Mouse (Mus musculus): ENCODE data around the gene Elfn1. TPM values are rescaled to one million over a fixed set of nuclear protein-coding genes. Genes with fewer than 3 reads are reported as not detected.

Elfn1 gene
- polyA plus RNA-seq, 1 experiment from 2014 or later: 1.5 TPM

DNA sequence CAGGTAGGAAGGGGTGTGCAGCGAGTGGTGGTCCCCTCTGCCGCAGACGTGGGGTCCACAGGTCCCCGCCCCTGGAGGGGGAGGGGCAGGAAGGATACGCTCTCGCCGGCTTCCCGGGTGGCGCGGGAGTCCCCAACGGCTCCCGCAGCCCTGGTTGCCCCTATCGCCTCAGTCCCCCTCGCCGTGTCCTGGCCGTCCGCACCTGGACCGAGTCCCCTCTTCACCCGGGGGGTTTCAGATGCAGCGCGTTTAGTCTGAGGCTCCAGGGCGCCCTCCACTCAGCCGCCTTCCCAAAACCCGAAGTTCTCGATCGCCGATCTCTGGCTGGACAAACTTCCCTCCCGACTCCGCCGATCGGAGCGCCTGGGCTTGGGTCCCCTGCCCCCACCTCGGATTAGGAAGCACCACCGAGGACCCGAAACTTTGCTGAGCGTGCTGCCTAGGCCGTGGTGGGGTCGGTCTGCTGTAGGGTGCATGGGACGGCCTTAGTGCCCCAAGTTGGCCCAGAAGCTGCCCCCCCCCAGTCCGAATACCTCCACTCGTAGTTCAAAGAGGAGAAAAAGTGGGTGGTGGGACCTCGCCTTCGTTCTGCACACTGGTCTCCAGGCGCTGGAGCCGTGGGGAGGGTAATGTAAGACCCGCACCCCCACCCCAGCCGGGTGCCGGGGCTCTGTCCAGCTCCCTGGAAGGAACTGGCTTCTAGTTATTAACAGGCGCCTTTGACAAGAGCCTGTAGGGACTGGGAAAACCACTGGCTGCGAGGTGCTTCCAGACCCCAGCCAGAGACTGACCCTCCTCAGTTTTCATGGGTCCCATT, 1.3 kb downstream of the Elfn1 start:
- Histone ChIP-seq H3K4me1 (replicated peaks; ENCODE audit: control insufficient read depth, insufficient read depth, low read length) (peaks cover 27% of the 10 kb centered on the region), H3K9me3 (ENCODE audit: control insufficient read depth, low read length) (no peaks in the 10 kb centered on the region), H3K27me3 (ENCODE audit: control insufficient read depth, insufficient read depth, low read length) (peaks cover 60% of the 10 kb centered on the region), H3K36me3 (ENCODE audit: control insufficient read depth, insufficient read depth, low read length) (no peaks in the 10 kb centered on the region), H3K4me2 (replicated peaks; ENCODE audit: low read depth, low read length) (peak overlapping the region; percentile 91), H3K4me3 (ENCODE audit: low read depth, low read length) (peak overlapping the region; percentile 55), H3K27ac (ENCODE audit: low read depth, low read length) (no peak overlapping the region), H3K9ac (ENCODE audit: low read depth, low read length) (peak overlapping the region; percentile 75)
- WGBS: 1% methylated on average over 50 of the region's 50 CpGs
- DNase-seq (ENCODE audit: low spot score): peak; percentile 40
- 0 out of 2 replicates have a peak, but pooled peaks have one; percentile 2 for ATAC-seq (ENCODE audit: low FRiP score)

DNA sequence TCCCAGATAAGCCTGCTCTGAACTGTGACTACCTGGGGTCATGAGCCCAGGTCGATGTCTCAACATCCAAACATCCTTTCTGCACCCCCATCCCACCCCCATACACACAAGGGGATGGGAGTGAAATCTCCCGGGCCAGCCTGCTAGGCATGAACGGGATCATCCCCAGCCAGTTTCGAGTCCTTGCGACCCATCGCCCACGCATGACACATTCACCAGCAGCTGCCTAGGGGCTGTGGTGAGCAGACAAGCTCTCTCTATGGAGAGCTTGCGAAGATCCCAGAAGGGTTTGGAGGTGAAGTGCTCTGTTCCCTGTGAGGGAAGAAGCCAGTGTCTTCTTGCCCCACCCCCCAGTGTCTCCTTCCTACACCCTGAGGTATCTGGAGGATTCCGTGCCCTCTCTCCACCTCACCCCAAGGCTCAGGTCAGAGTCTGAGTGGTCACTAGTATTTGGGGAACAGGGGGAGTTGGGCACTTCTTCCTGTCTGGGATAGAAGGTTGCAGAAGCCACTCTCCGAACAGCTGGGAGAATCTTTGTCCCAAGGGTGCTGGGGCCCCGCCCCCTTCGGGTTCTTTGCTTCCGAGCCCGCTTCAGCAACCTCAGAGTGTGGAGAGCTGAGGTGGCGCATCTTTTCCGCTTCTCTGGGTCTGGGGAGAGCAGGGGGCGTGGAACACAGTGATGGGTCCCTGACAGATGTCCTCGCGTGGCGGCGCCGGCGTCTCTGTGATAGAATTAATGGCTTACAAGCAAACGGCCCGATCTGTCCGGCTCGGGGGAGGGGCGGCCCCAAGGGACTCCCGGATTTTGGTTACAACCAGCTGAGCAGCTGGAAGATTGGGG, 2.2 kb downstream of the Elfn1 start:
- H3K9ac ChIP-seq (ENCODE audit: low read depth, low read length): no peak overlapping the region; the same call in 1 of the 2 replicates
- peaks cover 27% of the 10 kb centered on the region for H3K4me1 ChIP-seq (replicated peaks; ENCODE audit: control insufficient read depth, insufficient read depth, low read length)
- DNase-seq (ENCODE audit: low spot score): peak; percentile 69
- 2% methylated on average over 29 of the region's 29 CpGs for WGBS
- no peak overlapping the region for H3K27ac ChIP-seq (ENCODE audit: low read depth, low read length)
- no peak for ATAC-seq (ENCODE audit: low FRiP score)
- H3K36me3 ChIP-seq (ENCODE audit: control insufficient read depth, insufficient read depth, low read length): no peaks in the 10 kb centered on the region
- peaks cover 65% of the 10 kb centered on the region for H3K27me3 ChIP-seq (ENCODE audit: control insufficient read depth, insufficient read depth, low read length)
- H3K4me2 ChIP-seq (replicated peaks; ENCODE audit: low read depth, low read length): peak overlapping the region; percentile 91
- peak overlapping the region; percentile 16 for H3K4me3 ChIP-seq (ENCODE audit: low read depth, low read length)
- no peaks in the 10 kb centered on the region for H3K9me3 ChIP-seq (ENCODE audit: control insufficient read depth, low read length)

DNA sequence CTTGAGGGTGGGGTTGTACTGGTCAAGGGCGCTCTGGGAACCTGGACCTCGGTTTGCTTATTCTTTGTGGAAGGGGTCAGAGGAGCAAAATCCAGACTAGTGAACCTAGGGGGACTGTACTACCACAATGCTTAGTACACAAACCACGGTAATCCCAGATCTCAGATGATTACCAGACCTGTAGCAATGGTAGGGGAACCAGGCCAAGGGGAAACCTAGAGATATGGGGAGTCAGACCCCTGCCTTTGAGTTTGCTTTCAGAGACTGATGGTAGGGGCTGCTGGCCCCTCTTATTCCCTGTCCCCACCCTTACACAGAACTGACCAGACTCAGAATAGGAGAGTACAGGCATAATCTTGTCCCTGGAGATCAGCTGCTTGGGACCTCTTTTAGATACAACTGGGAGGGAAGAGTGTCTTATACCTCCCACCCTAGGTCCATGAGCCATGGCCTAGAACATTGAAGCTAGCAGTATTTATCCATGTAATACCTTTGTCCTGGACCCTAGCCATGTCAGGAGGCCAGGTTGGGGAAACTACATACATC, 3.1 kb downstream of the Elfn1 start:
- H3K4me3 ChIP-seq (ENCODE audit: low read depth, low read length): no peak overlapping the region

DNA sequence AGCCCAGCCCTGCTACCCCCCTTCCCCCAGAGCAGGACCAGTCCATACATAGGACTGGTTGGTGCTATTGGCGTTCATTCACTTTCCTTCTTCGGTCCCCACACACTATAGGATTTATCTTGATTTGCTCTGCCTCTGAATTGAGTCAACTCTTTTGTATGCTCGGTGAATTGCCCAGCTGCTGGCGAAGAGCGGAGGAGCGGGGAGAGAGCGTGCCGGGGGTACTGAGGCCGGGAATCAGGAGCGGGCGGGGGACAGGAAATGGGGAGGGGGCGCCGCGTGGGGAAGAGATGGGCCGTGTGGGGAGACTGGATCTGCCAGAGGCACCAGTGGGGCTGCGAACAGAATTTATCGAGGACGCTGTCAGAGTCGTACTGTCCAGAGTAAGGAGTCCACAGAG, 3.8 kb downstream of the Elfn1 start:
- Histone ChIP-seq H3K36me3 (ENCODE audit: control insufficient read depth, insufficient read depth, low read length) (no peaks in the 10 kb centered on the region), H3K4me1 (replicated peaks; ENCODE audit: control insufficient read depth, insufficient read depth, low read length) (peaks cover 27% of the 10 kb centered on the region)
- peak; percentile 56 for DNase-seq (ENCODE audit: low spot score)

More for the DNA sequence above, 3.1 kb downstream of the Elfn1 start:
- H3K4me1 ChIP-seq (replicated peaks; ENCODE audit: control insufficient read depth, insufficient read depth, low read length): peaks cover 27% of the 10 kb centered on the region
- ATAC-seq (ENCODE audit: low FRiP score): no peak
- peaks cover 62% of the 10 kb centered on the region for H3K27me3 ChIP-seq (ENCODE audit: control insufficient read depth, insufficient read depth, low read length)
- H3K27ac ChIP-seq (ENCODE audit: low read depth, low read length): no peak overlapping the region
- no peaks in the 10 kb centered on the region for H3K36me3 ChIP-seq (ENCODE audit: control insufficient read depth, insufficient read depth, low read length)
- no peak overlapping the region for H3K9ac ChIP-seq (ENCODE audit: low read depth, low read length)
- DNase-seq (ENCODE audit: low spot score): no peak
- WGBS: 11% methylated on average over 3 of the region's 3 CpGs
- H3K9me3 ChIP-seq (ENCODE audit: control insufficient read depth, low read length): no peaks in the 10 kb centered on the region
- H3K4me2 ChIP-seq (replicated peaks; ENCODE audit: low read depth, low read length): peak overlapping the region; percentile 91

DNA sequence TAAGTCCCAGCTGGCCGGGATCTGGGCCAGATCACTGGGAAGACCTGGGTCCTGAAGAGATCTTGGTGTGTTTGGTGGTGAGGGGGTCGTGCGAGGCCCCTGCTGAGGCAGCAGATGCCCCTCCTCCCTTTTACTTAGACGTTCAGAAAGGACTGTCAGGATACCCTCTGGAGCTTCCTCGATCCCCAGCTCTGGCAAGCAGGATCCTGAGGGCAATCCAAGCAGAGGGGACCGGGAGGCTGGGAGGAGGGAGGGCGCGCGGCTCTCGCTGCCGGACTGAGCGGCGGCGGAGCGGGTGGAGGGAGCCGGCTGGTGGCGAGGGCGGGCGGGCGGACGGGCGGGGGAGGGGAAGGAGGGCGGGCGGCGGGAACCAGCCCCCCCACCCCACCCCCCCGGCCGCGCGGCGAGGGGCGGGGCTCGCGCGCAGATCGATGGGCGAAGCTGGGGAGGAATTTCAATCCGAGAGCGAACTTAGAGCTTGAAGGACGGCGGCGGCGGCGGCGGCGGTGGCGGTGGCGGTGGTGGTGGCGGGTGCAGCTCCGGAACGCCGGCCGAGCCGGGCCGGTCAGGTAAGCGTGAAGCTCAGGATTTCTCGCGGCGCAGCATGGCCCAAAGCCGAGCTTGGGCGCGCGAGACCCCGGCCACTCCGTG, 4.5 kb downstream of the Elfn1 start:
- ATAC-seq (ENCODE audit: low FRiP score) (peak; percentile 36; the same call in 1 of the 2 replicates), DNase-seq (ENCODE audit: low spot score) (peak; percentile 69)
- under 1% methylated on average over 31 of the region's 64 CpGs for WGBS
- Histone ChIP-seq H3K36me3 (ENCODE audit: control insufficient read depth, insufficient read depth, low read length) (no peaks in the 10 kb centered on the region), H3K4me2 (replicated peaks; ENCODE audit: low read depth, low read length) (peak overlapping the region; percentile 91), H3K27ac (ENCODE audit: low read depth, low read length) (peak overlapping the region; percentile 51; the same call in 1 of the 2 replicates), H3K4me3 (ENCODE audit: low read depth, low read length) (peak overlapping the region; percentile 51), H3K9me3 (ENCODE audit: control insufficient read depth, low read length) (no peaks in the 10 kb centered on the region), H3K9ac (ENCODE audit: low read depth, low read length) (peak overlapping the region; percentile 58), H3K4me1 (replicated peaks; ENCODE audit: control insufficient read depth, insufficient read depth, low read length) (peaks cover 27% of the 10 kb centered on the region), H3K27me3 (ENCODE audit: control insufficient read depth, insufficient read depth, low read length) (peaks cover 49% of the 10 kb centered on the region)

More for the DNA sequence above, 3.8 kb downstream of the Elfn1 start:
- Histone ChIP-seq H3K4me2 (replicated peaks; ENCODE audit: low read depth, low read length) (peak overlapping the region; percentile 91), H3K27ac (ENCODE audit: low read depth, low read length) (peak overlapping the region; percentile 51; the same call in 1 of the 2 replicates), H3K27me3 (ENCODE audit: control insufficient read depth, insufficient read depth, low read length) (peaks cover 56% of the 10 kb centered on the region), H3K9me3 (ENCODE audit: control insufficient read depth, low read length) (no peaks in the 10 kb centered on the region), H3K4me3 (ENCODE audit: low read depth, low read length) (peak overlapping the region; percentile 51), H3K9ac (ENCODE audit: low read depth, low read length) (peak overlapping the region; percentile 40; the same call in 1 of the 2 replicates)
- WGBS: 2% methylated on average over 19 of the region's 19 CpGs
- peak; percentile 5; the same call in 1 of the 2 replicates for ATAC-seq (ENCODE audit: low FRiP score)

DNA sequence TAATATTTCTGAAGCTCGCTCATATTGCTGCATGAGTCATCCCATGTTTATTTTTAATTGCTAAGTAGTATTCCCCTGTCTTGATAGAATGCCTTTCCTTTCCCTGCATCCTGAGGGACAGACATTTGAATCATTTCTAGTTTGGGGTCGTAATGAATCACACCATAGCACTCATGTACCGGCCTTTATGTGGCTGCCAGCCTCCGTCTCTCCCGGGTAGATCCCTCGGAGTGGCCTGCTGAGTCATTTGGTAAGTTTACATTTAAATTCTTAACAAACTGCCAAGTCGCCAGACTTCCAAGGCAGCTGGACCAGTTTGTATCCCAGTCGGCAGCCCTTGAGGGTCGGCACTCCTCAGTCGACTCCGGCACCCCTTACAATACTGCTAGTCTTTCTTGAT, 13.9 kb downstream of the Elfn1 start:
- Histone ChIP-seq H3K4me3 (ENCODE audit: low read depth, low read length) (no peak overlapping the region), H3K9me3 (ENCODE audit: control insufficient read depth, low read length) (no peaks in the 10 kb centered on the region), H3K27ac (ENCODE audit: low read depth, low read length) (no peak overlapping the region), H3K4me2 (replicated peaks; ENCODE audit: low read depth, low read length) (no peak overlapping the region), H3K27me3 (ENCODE audit: control insufficient read depth, insufficient read depth, low read length) (no peaks in the 10 kb centered on the region), H3K36me3 (ENCODE audit: control insufficient read depth, insufficient read depth, low read length) (no peaks in the 10 kb centered on the region), H3K9ac (ENCODE audit: low read depth, low read length) (no peak overlapping the region), H3K4me1 (replicated peaks; ENCODE audit: control insufficient read depth, insufficient read depth, low read length) (no peaks in the 10 kb centered on the region)
- 71% methylated on average over 11 of the region's 11 CpGs for WGBS
- no peak for ATAC-seq (ENCODE audit: low FRiP score)
- no peak for DNase-seq (ENCODE audit: low spot score)

DNA sequence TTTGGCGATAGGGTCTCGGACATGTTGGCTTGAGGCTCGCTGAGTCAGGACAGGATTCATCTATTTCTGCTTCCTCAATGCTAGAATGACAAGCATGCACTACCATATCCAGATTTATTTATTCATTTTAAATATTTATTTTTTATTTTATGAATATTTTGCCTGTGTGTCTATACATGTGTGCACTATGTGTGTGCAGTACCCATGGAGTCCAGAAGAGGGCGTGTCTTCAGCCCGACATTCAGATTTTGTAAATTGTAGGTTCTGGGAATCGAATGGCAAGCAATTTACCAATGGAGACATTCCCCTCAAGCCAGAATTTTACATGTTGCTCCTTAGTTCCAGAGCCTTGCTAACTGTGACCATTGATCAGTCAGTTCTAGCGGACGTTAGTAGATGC, 16.1 kb downstream of the Elfn1 start:
- H3K4me2 ChIP-seq (replicated peaks; ENCODE audit: low read depth, low read length): no peak overlapping the region
- 90% methylated on average over 8 of the region's 8 CpGs for WGBS

DNA sequence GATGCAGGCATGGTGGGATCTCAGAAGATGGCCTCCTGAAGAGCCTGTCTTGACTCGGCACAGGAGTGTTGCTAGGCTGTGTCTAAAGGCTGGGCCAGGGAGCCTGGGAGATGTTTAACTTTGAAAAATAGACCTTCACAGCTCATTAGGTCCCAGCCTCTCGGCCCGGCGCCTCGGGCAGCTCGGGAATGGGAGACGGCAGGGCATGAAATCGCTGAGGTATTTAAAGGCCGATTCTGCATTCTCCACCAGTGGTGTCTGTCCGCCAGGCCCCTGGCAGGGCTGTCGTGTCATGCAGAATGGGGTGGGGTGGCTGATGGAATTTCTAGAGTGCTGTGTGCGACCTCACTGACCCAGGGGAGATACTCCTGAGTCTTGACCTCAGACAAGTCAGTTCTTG, 22.4 kb downstream of the Elfn1 start:
- no peak overlapping the region for H3K9ac ChIP-seq (ENCODE audit: low read depth, low read length)
- no peaks in the 10 kb centered on the region for H3K27me3 ChIP-seq (ENCODE audit: control insufficient read depth, insufficient read depth, low read length)
- peaks cover 10% of the 10 kb centered on the region for H3K4me1 ChIP-seq (replicated peaks; ENCODE audit: control insufficient read depth, insufficient read depth, low read length)
- H3K9me3 ChIP-seq (ENCODE audit: control insufficient read depth, low read length): no peaks in the 10 kb centered on the region
- H3K4me3 ChIP-seq (ENCODE audit: low read depth, low read length): no peak overlapping the region
- WGBS: 27% methylated on average over 12 of the region's 12 CpGs
- no peaks in the 10 kb centered on the region for H3K36me3 ChIP-seq (ENCODE audit: control insufficient read depth, insufficient read depth, low read length)
- peak; percentile 34; the same call in 1 of the 2 replicates for ATAC-seq (ENCODE audit: low FRiP score)
- no peak overlapping the region for H3K27ac ChIP-seq (ENCODE audit: low read depth, low read length)
- DNase-seq (ENCODE audit: low spot score): peak; percentile 49
- no peak overlapping the region for H3K4me2 ChIP-seq (replicated peaks; ENCODE audit: low read depth, low read length)

More for the DNA sequence above, 16.1 kb downstream of the Elfn1 start:
- Histone ChIP-seq H3K36me3 (ENCODE audit: control insufficient read depth, insufficient read depth, low read length) (no peaks in the 10 kb centered on the region), H3K4me1 (replicated peaks; ENCODE audit: control insufficient read depth, insufficient read depth, low read length) (no peaks in the 10 kb centered on the region), H3K9ac (ENCODE audit: low read depth, low read length) (no peak overlapping the region), H3K27ac (ENCODE audit: low read depth, low read length) (no peak overlapping the region), H3K4me3 (ENCODE audit: low read depth, low read length) (no peak overlapping the region), H3K9me3 (ENCODE audit: control insufficient read depth, low read length) (no peaks in the 10 kb centered on the region), H3K27me3 (ENCODE audit: control insufficient read depth, insufficient read depth, low read length) (no peaks in the 10 kb centered on the region)
- ATAC-seq (ENCODE audit: low FRiP score) (no peak), DNase-seq (ENCODE audit: low spot score) (no peak)

Measured in hindbrain, embryonic 11.5 days (tissue).